Mouse (Mus musculus) brain, embryonic 14.5 days (tissue): ENCODE data around the gene Mt4. TPM values are rescaled to one million over a fixed set of nuclear protein-coding genes. Genes with fewer than 3 reads are reported as not detected.

Source experiments
- DNase-seq: peaks from one replicate; pipeline ENCODE4 v3.0.0-alpha.2; 2011; ENCODE audit warnings: low read depth
- CTCF ChIP-seq: fragments of 200-500 bp; IDR thresholded peaks from 2 replicates; pipeline ENCODE4 v1.5.1; 2012; ENCODE audit warnings: inconsistent platforms, mild to moderate bottlenecking, moderate library complexity, borderline replicate concordance; ENCODE audit not compliant: insufficient read depth, insufficient read length; ENCODE audit errors: extremely low read depth
- POLR2A ChIP-seq: fragments of 200-500 bp; IDR thresholded peaks from 2 replicates; pipeline ENCODE4 v1.6.1; 2012; ENCODE audit warnings: mild to moderate bottlenecking, inconsistent platforms, borderline replicate concordance; ENCODE audit not compliant: poor library complexity, insufficient read depth, insufficient read length, severe bottlenecking; ENCODE audit errors: extremely low read depth
- polyA plus RNA-seq: library from polyadenylated mRNA; depleted of rRNA; stranded (reverse); fragments of >200 nt; gene quantifications from 2 replicates; pipeline ENCODE4 v1.2.3, GENCODE M21; 2012

The Mt4 gene
- polyA plus RNA-seq, 1 experiment: not detected

- DNase-seq: peak; percentile 74
Observed at GRCm38 (mm10) chr8:94172075-94172808, 35.2 kb downstream of the Mt4 start, which contains the start of gene Mt2. Gene Mt2 (plus strand): TSS chr8:94172664.

GRCm38 (mm10) chr8:94172809-94173732, 36.1 kb downstream of the Mt4 start:
- DNase-seq: peak; percentile 56
- TF ChIP-seq CTCF: no peak
- no peak for TF ChIP-seq POLR2A

More at GRCm38 (mm10) chr8:94172075-94172808, 35.2 kb downstream of the Mt4 start, which contains the start of gene Mt2:
- TF ChIP-seq CTCF: no peak
- TF ChIP-seq POLR2A: no peak

DNA sequence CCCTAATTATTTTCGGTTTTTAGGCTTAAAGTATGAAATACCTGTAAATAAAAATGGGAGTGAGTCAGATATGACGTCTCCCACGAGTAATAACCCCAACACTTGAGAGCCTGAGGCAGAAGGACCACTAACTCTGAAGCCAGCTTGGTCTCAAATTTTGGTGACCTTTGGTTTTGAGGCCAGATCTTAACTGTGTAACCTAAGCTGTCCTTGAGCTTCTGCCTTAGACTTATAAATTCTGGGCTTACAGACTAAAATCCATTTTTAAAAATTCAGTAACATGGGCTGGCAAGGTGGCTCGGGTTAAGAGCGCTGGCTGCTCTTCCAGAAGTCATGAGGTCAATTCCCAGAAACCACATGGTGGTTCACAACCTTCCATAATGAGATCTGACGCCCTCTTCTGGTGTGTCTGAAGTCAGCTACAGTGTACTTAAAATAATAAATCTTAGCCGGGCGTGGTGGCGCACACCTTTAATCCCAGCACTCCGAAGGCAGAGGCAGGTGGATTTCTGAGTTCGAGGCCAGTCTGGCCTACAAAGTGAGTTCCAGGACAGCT, 36.9 kb downstream of the Mt4 start:
- no peak for DNase-seq
- TF ChIP-seq CTCF: no peak
- no peak for TF ChIP-seq POLR2A

- DNase-seq: peak; percentile 32
- TF ChIP-seq CTCF (no peak), POLR2A (no peak)
Observed at GRCm38 (mm10) chr8:94174619-94175213, 37.7 kb downstream of the Mt4 start.

GRCm38 (mm10) chr8:94177716-94178390, 40.9 kb downstream of the Mt4 start:
- no peak for TF ChIP-seq POLR2A
- no peak for TF ChIP-seq CTCF

DNA sequence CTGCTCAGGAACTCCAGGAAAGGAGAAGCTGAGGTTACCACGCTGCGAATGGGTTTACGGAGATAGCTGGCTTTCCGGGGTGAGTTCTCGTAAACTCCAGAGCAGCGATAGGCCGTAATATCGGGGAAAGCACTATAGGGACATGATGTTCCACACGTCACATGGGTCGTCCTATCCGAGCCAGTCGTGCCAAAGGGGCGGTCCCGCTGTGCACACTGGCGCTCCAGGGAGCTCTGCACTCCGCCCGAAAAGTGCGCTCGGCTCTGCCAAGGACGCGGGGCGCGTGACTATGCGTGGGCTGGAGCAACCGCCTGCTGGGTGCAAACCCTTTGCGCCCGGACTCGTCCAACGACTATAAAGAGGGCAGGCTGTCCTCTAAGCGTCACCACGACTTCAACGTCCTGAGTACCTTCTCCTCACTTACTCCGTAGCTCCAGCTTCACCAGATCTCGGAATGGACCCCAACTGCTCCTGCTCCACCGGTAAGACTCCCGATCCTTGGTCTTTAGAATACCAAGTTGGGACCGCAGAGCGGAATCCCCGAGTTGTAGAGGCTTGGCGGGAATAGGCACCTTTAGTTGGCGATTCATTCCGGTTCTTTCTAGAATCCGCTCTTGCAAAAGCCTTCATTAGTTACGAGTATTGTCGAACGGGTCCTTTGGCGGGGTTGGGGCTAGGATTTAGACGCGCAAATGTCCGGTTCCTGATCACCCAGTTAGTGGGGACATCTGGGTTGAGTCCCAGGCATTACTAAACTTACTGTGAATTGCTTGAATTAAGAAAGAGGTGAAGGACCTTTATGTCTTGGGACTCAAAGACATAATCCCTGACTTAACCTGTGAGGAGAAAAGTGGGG, 42.1 kb downstream of the Mt4 start, which contains the start of gene Mt1:
Mt1 (plus strand) TSS at position 226 of the 856 bp plus-strand sequence.
- DNase-seq: peak; percentile 88
- TF ChIP-seq POLR2A: no peak

More at GRCm38 (mm10) chr8:94177716-94178390, 40.9 kb downstream of the Mt4 start:
- DNase-seq: no peak

GRCm38 (mm10) chr8:94179713-94180560, 42.9 kb downstream of the Mt4 start:
- no peak for TF ChIP-seq CTCF
- TF ChIP-seq POLR2A: no peak
- DNase-seq: no peak

GRCm38 (mm10) chr8:94180561-94180908, 43.5 kb downstream of the Mt4 start:
- no peak for TF ChIP-seq CTCF
- no peak for TF ChIP-seq POLR2A
- no peak for DNase-seq
